Mouse (Mus musculus) bone marrow, adult 2 months (tissue): ENCODE data around the gene B3galt6. TPM values are rescaled to one million over a fixed set of nuclear protein-coding genes. Genes with fewer than 3 reads are reported as not detected.

ENCODE experiments used
- H3K27ac ChIP-seq: fragments of 200-500 bp; 2 replicates; pipeline ENCODE4 v1.5.1; 2012; ENCODE audit warnings: low read depth, mild to moderate bottlenecking, control low read depth, inconsistent platforms, low read length; ENCODE audit not compliant: control insufficient read depth, poor library complexity, insufficient read depth
- H3K4me1 ChIP-seq: fragments of 200-500 bp; 2 replicates; pipeline ENCODE4 v1.6.1; 2011; ENCODE audit warnings: low read length; ENCODE audit not compliant: control insufficient read depth, insufficient read depth
- H3K4me3 ChIP-seq: fragments of 200-500 bp; replicated peaks from 2 replicates; pipeline ENCODE3; 2011; ENCODE audit warnings: mild to moderate bottlenecking, low read depth, low read length, control low read depth; ENCODE audit not compliant: control insufficient read depth
- CTCF ChIP-seq: fragments of 200-500 bp; IDR thresholded peaks from 2 replicates; pipeline ENCODE4 v1.5.1; 2011; ENCODE audit warnings: low read length, control low read depth; ENCODE audit not compliant: control insufficient read depth, insufficient read depth
- POLR2A ChIP-seq: fragments of 200-500 bp; IDR thresholded peaks from 2 replicates; pipeline ENCODE4 v1.6.1; 2011; ENCODE audit warnings: low read depth, mild to moderate bottlenecking, control low read depth, low read length, borderline replicate concordance; ENCODE audit not compliant: control insufficient read depth
- WGBS: fragments of 180-500 bp; shearing (Covaris S2); methylation state at CpG from one replicate; pipeline ENCODE4 v1.1.7; 2018; 5-methylcytosine and 5-hydroxymethylcytosine counted together
- polyA plus RNA-seq: library from polyadenylated mRNA; stranded (reverse); fragments of >200 nt; gene quantifications from 2 replicates; pipeline ENCODE4 v1.2.4, GENCODE M21; 2011; ENCODE audit warnings: low replicate concordance; ENCODE audit not compliant: missing spikeins, insufficient read depth, insufficient read length

B3galt6 gene
- polyA plus RNA-seq, 1 experiment, result 2.0 TPM

- Histone ChIP-seq H3K4me3 (no peak overlapping the region), H3K4me1 (peaks cover 14% of the 10 kb centered on the region), H3K27ac (no peak overlapping the region)
- TF ChIP-seq POLR2A (no peak), CTCF (no peak)
- 86% methylated on average over 7 of the region's 7 CpGs for WGBS
These were observed 36.1 kb upstream of the B3galt6 start for GRCm38 (mm10) chr4:156028580-156028979.

- Histone ChIP-seq H3K4me3 (peak within 1 kb of the TSS; percentile 63), H3K27ac (peak within 1 kb of the TSS; percentile 45), H3K4me1 (peaks cover 5% of the 10 kb centered on the region; the same call in 1 of the 2 replicates)
- TF ChIP-seq CTCF (peak; percentile 58), POLR2A (no peak)
- 3% methylated on average over 4 of the region's 4 CpGs for WGBS
These were observed 33.6 kb upstream of the B3galt6 start, which contains the start of gene Tnfrsf18 for GRCm38 (mm10) chr4:156026013-156026412. Gene Tnfrsf18, plus strand, starts transcription at chr4:156026164.

GRCm38 (mm10) chr4:156024184-156024583, 31.7 kb upstream of the B3galt6 start:
- Histone ChIP-seq H3K4me3 (no peak overlapping the region), H3K4me1 (peaks cover 5% of the 10 kb centered on the region; the same call in 1 of the 2 replicates), H3K27ac (no peak overlapping the region)
- no peak for TF ChIP-seq POLR2A
- TF ChIP-seq CTCF, result no peak
- 83% methylated on average over 7 of the region's 7 CpGs for WGBS

GRCm38 (mm10) chr4:156023520-156023919, 31.1 kb upstream of the B3galt6 start:
- Histone ChIP-seq H3K4me1 (peaks cover 5% of the 10 kb centered on the region; the same call in 1 of the 2 replicates), H3K27ac (no peak overlapping the region), H3K4me3 (no peak overlapping the region)
- WGBS, result 89% methylated on average over 9 of the region's 9 CpGs
- TF ChIP-seq CTCF (no peak), POLR2A (no peak)

GRCm38 (mm10) chr4:156021942-156022419, 29.5 kb upstream of the B3galt6 start:
- 26% methylated on average over 9 of the region's 9 CpGs for WGBS
- Histone ChIP-seq H3K4me3 (no peak overlapping the region), H3K27ac (peak overlapping the region; percentile 37; the same call in 1 of the 2 replicates), H3K4me1 (peaks cover 5% of the 10 kb centered on the region; the same call in 1 of the 2 replicates)
- no peak for TF ChIP-seq CTCF
- TF ChIP-seq POLR2A, result no peak

- TF ChIP-seq POLR2A, result no peak
- TF ChIP-seq CTCF, result no peak
- Histone ChIP-seq H3K4me3 (no peak overlapping the region), H3K4me1 (peaks cover 4% of the 10 kb centered on the region; the same call in 1 of the 2 replicates), H3K27ac (no peak overlapping the region)
- 52% methylated on average over 3 of the region's 3 CpGs for WGBS
These were observed 28.9 kb upstream of the B3galt6 start for GRCm38 (mm10) chr4:156021381-156021780.

GRCm38 (mm10) chr4:156019771-156020170, 27.3 kb upstream of the B3galt6 start:
- no peaks in the 10 kb centered on the region for H3K4me1 ChIP-seq
- H3K27ac ChIP-seq, result no peak overlapping the region
- WGBS, result 89% methylated on average over 12 of the region's 12 CpGs
- TF ChIP-seq POLR2A, result no peak
- no peak for TF ChIP-seq CTCF
- no peak overlapping the region for H3K4me3 ChIP-seq

GRCm38 (mm10) chr4:156014436-156014835, 22.0 kb upstream of the B3galt6 start:
- Histone ChIP-seq H3K4me1 (no peaks in the 10 kb centered on the region; the same call in 1 of the 2 replicates), H3K27ac (no peak overlapping the region), H3K4me3 (no peak overlapping the region)
- TF ChIP-seq CTCF (no peak), POLR2A (no peak)
- WGBS, result 89% methylated on average over 2 of the region's 2 CpGs

GRCm38 (mm10) chr4:156013637-156014036, 21.2 kb upstream of the B3galt6 start, which contains the start of gene Tnfrsf4:
Gene Tnfrsf4, plus strand, starts transcription at chr4:156013843.
- H3K27ac ChIP-seq, result no peak within 1 kb of the TSS
- no peak within 1 kb of the TSS for H3K4me3 ChIP-seq
- WGBS, result 81% methylated on average over 8 of the region's 8 CpGs

More at GRCm38 (mm10) chr4:156013637-156014036, 21.2 kb upstream of the B3galt6 start, which contains the start of gene Tnfrsf4:
- TF ChIP-seq CTCF (no peak), POLR2A (no peak)
- H3K4me1 ChIP-seq, result no peaks in the 10 kb centered on the region; the same call in 1 of the 2 replicates
